8 mouse cellular contexts compared by ENCODE assay signal in genomic region chr3:101295366-101295867, GRCm38 (mm10). TPM values are rescaled to one million over a fixed set of nuclear protein-coding genes. Genes with fewer than 3 reads are reported as not detected.
DNase-seq lines count a peak whose midpoint lies in the region; ATAC-seq and TF ChIP-seq lines count a peak whose summit lies in the region.

No protein-coding gene starts in this region.

- TF ChIP-seq CTCF in CH12.LX (conservative IDR thresholded peaks at IDR 0.05 in 1 of 2, IDR thresholded peaks at IDR 0.05 in 1 of 2; ENCODE audit: low read depth in 2 of 2, low read length in 2 of 2) = peak; percentile 93 to 97
- peak; percentile 99 for TF ChIP-seq CTCF in lung, adult 2 months (IDR thresholded peaks at IDR 0.05; ENCODE audit: insufficient read depth, low read length)

- no peaks in the 10 kb centered on the region for H3K9me3 ChIP-seq in CH12.LX (replicated peaks; ENCODE audit: low read length)
- no peaks in the 10 kb centered on the region for H3K9me3 ChIP-seq in forebrain, embryonic 15.5 days

- H3K4me1 ChIP-seq in CH12.LX (ENCODE audit: control insufficient read depth in 1 of 2, insufficient read depth in 2 of 2) = peaks cover 11 to 78% of the 10 kb centered on the region in 2 experiments
- peaks cover 17% of the 10 kb centered on the region for H3K4me1 ChIP-seq in forebrain, embryonic 15.5 days
- H3K4me1 ChIP-seq in lung, adult 2 months (ENCODE audit: control insufficient read depth, insufficient read depth, low read length) = peaks cover 7% of the 10 kb centered on the region

- H3K36me3 ChIP-seq in CH12.LX (replicated peaks in 1 of 2; ENCODE audit: control insufficient read depth in 1 of 2, insufficient read depth in 1 of 2, low read length in 1 of 2) = no peaks in the 10 kb centered on the region
- H3K36me3 ChIP-seq in forebrain, embryonic 15.5 days = no peaks in the 10 kb centered on the region

- H3K4me2 ChIP-seq in CH12.LX (ENCODE audit: insufficient read depth, low read depth, poor library complexity, severe bottlenecking) = peak overlapping the region; percentile 32; the same call in 1 of the 2 replicates
- no peak overlapping the region for H3K4me2 ChIP-seq in forebrain, embryonic 15.5 days (replicated peaks)

- WGBS in forebrain, embryonic 15.5 days = 6% methylated on average over 11 of the region's 11 CpGs
- 4% methylated on average over 11 of the region's 11 CpGs for WGBS in lung, adult 2 months

- no peak overlapping the region for H3K27ac ChIP-seq in CH12.LX (ENCODE audit: insufficient read depth, low read depth)
- no peak overlapping the region for H3K27ac ChIP-seq in forebrain, embryonic 15.5 days (replicated peaks)

- H3K27me3 ChIP-seq in CH12.LX (replicated peaks) = no peaks in the 10 kb centered on the region
- no peaks in the 10 kb centered on the region for H3K27me3 ChIP-seq in forebrain, embryonic 15.5 days

- peak; percentile 82 for DNase-seq in CH12.LX (ENCODE audit: extremely low read depth)
- peak; percentile 68 for DNase-seq in brain, embryonic 18.5 days (ENCODE audit: low read depth, low spot score)
- DNase-seq in heart, postnatal 14 days = peak; percentile 88 to 97
- DNase-seq in kidney, postnatal 4 days = peak; percentile 95 to 96
- peak; percentile 92 for DNase-seq in lung, adult 2 months
- DNase-seq in thymus, adult 18-20 months = peak; percentile 83 to 89

- peak; percentile 100 for TF ChIP-seq RAD21 in CH12.LX (IDR thresholded peaks at IDR 0.05; ENCODE audit: low read depth, low read length)

- dilution Hi-C loops in CH12.LX (cut with MboI; ENCODE audit: extremely low pct_ligation_motif_present, extremely low pct_unique_long_range_greater_than_20kb, low sequenced_read_pairs) = no loop called here

- intact Hi-C loops in heart, postnatal 14 days (cut with DNase I) = loop anchor here (1.0 to 5.0 kb wide), 3 partner anchors 133 to 321 kb away; no protein-coding TSS in a partner anchor

- in situ Hi-C loops in CH12.LX (cut with MboI; ENCODE audit: low pct_ligation_motif_present, low pct_unique_long_range_greater_than_20kb, low sequenced_read_pairs) = no loop called here

- no peak; the same call in 1 of the 2 replicates for TF ChIP-seq EP300 in CH12.LX (IDR thresholded peaks at IDR 0.05; ENCODE audit: low read length)

- no peak for TF ChIP-seq POLR2A in CH12.LX (IDR thresholded peaks at IDR 0.05; ENCODE audit: low read depth, low read length)
- no peak for TF ChIP-seq POLR2A in lung, adult 2 months (IDR thresholded peaks at IDR 0.05; ENCODE audit: borderline replicate concordance, extremely low read depth, low read depth, low read length)

- no peak overlapping the region for H3K9ac ChIP-seq in CH12.LX (ENCODE audit: insufficient read depth, low read depth)
- no peak overlapping the region for H3K9ac ChIP-seq in forebrain, embryonic 15.5 days (replicated peaks)

- ATAC-seq in forebrain, embryonic 15.5 days (replicated peaks) = peak; percentile 70
- ATAC-seq in neutrophil, adult 5-6 weeks (ENCODE audit: extremely low read depth, insufficient number of reproducible peaks, low FRiP score, poor library complexity, severe bottlenecking) = peak; percentile 58

- H3K79me2 ChIP-seq in CH12.LX (replicated peaks; ENCODE audit: control insufficient read depth, extremely low read depth, insufficient read depth, poor library complexity, severe bottlenecking) = no peaks in the 10 kb centered on the region

- no peak overlapping the region for H3K4me3 ChIP-seq in CH12.LX (replicated peaks in 1 of 3; ENCODE audit: low read depth in 2 of 3, low read length in 2 of 3, poor library complexity in 1 of 3)
- no peak overlapping the region for H3K4me3 ChIP-seq in forebrain, embryonic 15.5 days
- no peak overlapping the region for H3K4me3 ChIP-seq in lung, adult 2 months (replicated peaks; ENCODE audit: extremely low read depth, low read depth, low read length)

TF ChIP-seq in CH12.LX, 34 proteins besides CTCF, POLR2A, EP300 and RAD21:
- no peak for TF ChIP-seq POLR2AphosphoS2 (IDR thresholded peaks at IDR 0.05; ENCODE audit: low read depth, low read length)
- no peak for TF ChIP-seq JUND (conservative IDR thresholded peaks at IDR 0.05; ENCODE audit: low read depth, low read length)
- TF ChIP-seq NRF1 (IDR thresholded peaks at IDR 0.05; ENCODE audit: low read depth, low read length) = no peak
- TF ChIP-seq MAZ (IDR thresholded peaks at IDR 0.05; ENCODE audit: low read depth, low read length) = no peak
- no peak; the same call in 1 of the 2 replicates for TF ChIP-seq MEF2A (IDR thresholded peaks at IDR 0.05; ENCODE audit: borderline replicate concordance, low read depth, low read length)
- 0 out of 2 replicates have a peak, but pooled peaks have one; percentile 28 for TF ChIP-seq NELFE (IDR thresholded peaks at IDR 0.05; ENCODE audit: low read depth, low read length)
- TF ChIP-seq TCF12 (IDR thresholded peaks at IDR 0.05; ENCODE audit: low read depth, low read length) = peak; percentile 54; the same call in 1 of the 2 replicates
- TF ChIP-seq RCOR1 (conservative IDR thresholded peaks at IDR 0.05; ENCODE audit: low read depth, low read length) = no peak
- TF ChIP-seq ZNF384 (IDR thresholded peaks at IDR 0.05; ENCODE audit: low read depth, low read length) = peak; percentile 35
- TF ChIP-seq SMC3 (IDR thresholded peaks at IDR 0.05; ENCODE audit: low read depth, low read length) = peak; percentile 98
- TF ChIP-seq E2F4 (IDR thresholded peaks at IDR 0.05; ENCODE audit: insufficient replicate concordance, low read depth, low read length) = no peak
- TF ChIP-seq CHD1 (IDR thresholded peaks at IDR 0.05; ENCODE audit: low read depth, low read length) = no peak
- no peak for TF ChIP-seq KAT2A (IDR thresholded peaks at IDR 0.05; ENCODE audit: insufficient replicate concordance, low read length)
- TF ChIP-seq MYC (IDR thresholded peaks at IDR 0.05; ENCODE audit: low read depth, low read length) = peak; percentile 64; the same call in 1 of the 2 replicates
- no peak for TF ChIP-seq USF2 (conservative IDR thresholded peaks at IDR 0.05; ENCODE audit: low read depth, low read length)
- TF ChIP-seq ETS1 (conservative IDR thresholded peaks at IDR 0.05; ENCODE audit: low read depth, low read length) = 0 out of 2 replicates have a peak, but pooled peaks have one; percentile 9
- TF ChIP-seq HCFC1 (IDR thresholded peaks at IDR 0.05; ENCODE audit: low read depth, low read length) = no peak
- TF ChIP-seq BHLHE40 (IDR thresholded peaks at IDR 0.05; ENCODE audit: low read depth, low read length) = 0 out of 2 replicates have a peak, but pooled peaks have one; percentile 28
- TF ChIP-seq MAFK (IDR thresholded peaks at IDR 0.05; ENCODE audit: insufficient replicate concordance, low read length) = no peak
- TF ChIP-seq GABPA (IDR thresholded peaks at IDR 0.05; ENCODE audit: insufficient replicate concordance, low read depth, low read length) = no peak
- TF ChIP-seq ELF1 (IDR thresholded peaks at IDR 0.05; ENCODE audit: low read depth, low read length) = no peak
- TF ChIP-seq ZMIZ1 (IDR thresholded peaks at IDR 0.05; ENCODE audit: low read depth, low read length) = no peak
- TF ChIP-seq ZC3H11A (IDR thresholded peaks at IDR 0.05; ENCODE audit: low read depth, low read length) = peak; percentile 95
- TF ChIP-seq IRF4 (IDR thresholded peaks at IDR 0.05; ENCODE audit: low read depth, low read length) = peak; percentile 62
- no peak for TF ChIP-seq MXI1 (IDR thresholded peaks at IDR 0.05; ENCODE audit: low read depth, low read length)
- no peak for TF ChIP-seq UBTF (IDR thresholded peaks at IDR 0.05; ENCODE audit: low read depth, low read length)
- TF ChIP-seq JUN (IDR thresholded peaks at IDR 0.05; ENCODE audit: insufficient read depth, low read depth, low read length) = no peak
- no peak for TF ChIP-seq CHD2 (IDR thresholded peaks at IDR 0.05; ENCODE audit: low read length)
- no peak for TF ChIP-seq TBP (conservative IDR thresholded peaks at IDR 0.05; ENCODE audit: low read depth, low read length)
- no peak for TF ChIP-seq ZKSCAN1 (IDR thresholded peaks at IDR 0.05; ENCODE audit: borderline replicate concordance, low read depth, low read length)
- TF ChIP-seq SIN3A (IDR thresholded peaks at IDR 0.05; ENCODE audit: low read length) = peak; percentile 52
- no peak for TF ChIP-seq USF1 (IDR thresholded peaks at IDR 0.05; ENCODE audit: low read depth, low read length)
- no peak for TF ChIP-seq PAX5 (IDR thresholded peaks at IDR 0.05; ENCODE audit: low read length)
- TF ChIP-seq MAX (IDR thresholded peaks at IDR 0.05; ENCODE audit: low read length) = no peak
TF ChIP-seq in CH12.LX: peak in this region for 10.

RNA-seq across cellular contexts. Expression of gene Cd2, which starts 7.7 kb away (rescaled TPM):
- total RNA-seq in CH12.LX (2012; rRNA removed) = 18.0 TPM in 2 replicates
- total RNA-seq in CH12.LX (2014; rRNA removed) = 9.5 and 12.6 TPM in 2 replicates
- polyA plus RNA-seq in CH12.LX (2012; ENCODE audit: insufficient read length, low read depth) = 33.1 and 35.0 TPM in 2 replicates
- 0.15 and 0.32 TPM in 2 replicates for polyA plus RNA-seq in forebrain, embryonic 15.5 days (2015; fragmentation: Nextera tagmentation; extraction: Ambion mirVana)
- total RNA-seq in heart, postnatal 14 days (2021) = 1 to 10 TPM in 1 of 2 experiments, under 1 TPM in 1; 0.65 to 3.2 TPM
- polyA plus RNA-seq in lung, adult 2 months (2012; rRNA removed) = 10.7 and 11.4 TPM in 2 replicates
- total RNA-seq in neutrophil, adult 5-6 weeks (2017) = 573 and 576 TPM in 2 replicates

Comparison
In these comparisons a context has a peak if more than half of its experiments do, and no peak if none do; other contexts are left out.
1. RNA of gene Cd2, which starts 7.7 kb away (total RNA-seq): 573 to 576 TPM in neutrophil, adult 5-6 weeks; 9.5 to 18.0 TPM in CH12.LX and 0.65 to 3.2 TPM in heart, postnatal 14 days; every median in the first group is over 10 times any median in the second.
2. Peak in every context shown above with its lines, with median percentiles within 50 percentile points of each other: DNase-seq.